Mouse (Mus musculus): ENCODE data around the gene Dlx1. TPM values are rescaled to one million over a fixed set of nuclear protein-coding genes. Genes with fewer than 3 reads are reported as not detected.
A peak's percentile ranks its signal among the peaks of the same experiment; 100 is the strongest.

Gene Dlx1
- total RNA-seq, 2 experiments from 2014 or later, result 13.6 to 19.3 TPM

- peak in 1 of 2 experiments; percentile 6 for DNase-seq (ENCODE audit: extremely low spot score in 1 of 2, low spot score in 1 of 2)
Observed at GRCm38 (mm10) chr2:71527323-71528013, 445 bp upstream of the Dlx1 start.

GRCm38 (mm10) chr2:71528714-71529510 is 999 bp downstream of the Dlx1 start:
- no peak for DNase-seq (ENCODE audit: extremely low spot score in 1 of 2, low spot score in 1 of 2)

- no peak for DNase-seq (ENCODE audit: extremely low spot score in 1 of 2, low spot score in 1 of 2)
Observed at GRCm38 (mm10) chr2:71529511-71530351, 1.8 kb downstream of the Dlx1 start.

GRCm38 (mm10) chr2:71530391-71531123 is 2.6 kb downstream of the Dlx1 start:
- DNase-seq (ENCODE audit: extremely low spot score in 1 of 2, low spot score in 1 of 2), result no peak

GRCm38 (mm10) chr2:71531124-71531590 is 3.2 kb downstream of the Dlx1 start:
- no peak for DNase-seq (ENCODE audit: extremely low spot score in 1 of 2, low spot score in 1 of 2)

- DNase-seq (ENCODE audit: extremely low spot score in 1 of 2, low spot score in 1 of 2), result no peak
Observed at GRCm38 (mm10) chr2:71531990-71532970, 4.4 kb downstream of the Dlx1 start.

- no peak for DNase-seq (ENCODE audit: extremely low spot score in 1 of 2, low spot score in 1 of 2)
Observed at GRCm38 (mm10) chr2:71533094-71533493, 5.2 kb downstream of the Dlx1 start.

GRCm38 (mm10) chr2:71534242-71535052 is 6.5 kb downstream of the Dlx1 start:
- DNase-seq (ENCODE audit: extremely low spot score in 1 of 2, low spot score in 1 of 2), result no peak

- no peak for DNase-seq (ENCODE audit: extremely low spot score in 1 of 2, low spot score in 1 of 2)
Observed at GRCm38 (mm10) chr2:71540611-71541417, 12.9 kb downstream of the Dlx1 start.

- no peak for DNase-seq (ENCODE audit: extremely low spot score in 1 of 2, low spot score in 1 of 2)
Observed at GRCm38 (mm10) chr2:71541418-71542226, 13.7 kb downstream of the Dlx1 start.

GRCm38 (mm10) chr2:71542227-71542815 is 14.4 kb downstream of the Dlx1 start:
- no peak for DNase-seq (ENCODE audit: extremely low spot score in 1 of 2, low spot score in 1 of 2)

- no peak for DNase-seq (ENCODE audit: extremely low spot score in 1 of 2, low spot score in 1 of 2)
Observed at GRCm38 (mm10) chr2:71542816-71543301, 14.9 kb downstream of the Dlx1 start.

- no peak for DNase-seq (ENCODE audit: extremely low spot score in 1 of 2, low spot score in 1 of 2)
Observed at GRCm38 (mm10) chr2:71543531-71543930, 15.6 kb downstream of the Dlx1 start.

GRCm38 (mm10) chr2:71543948-71544347 is 16.0 kb downstream of the Dlx1 start:
- DNase-seq (ENCODE audit: extremely low spot score in 1 of 2, low spot score in 1 of 2), result no peak

- no peak for DNase-seq (ENCODE audit: extremely low spot score in 1 of 2, low spot score in 1 of 2)
Observed at GRCm38 (mm10) chr2:71544391-71545285, 16.7 kb downstream of the Dlx1 start.
